Mouse (Mus musculus) neural tube, embryonic 13.5 days (tissue): ENCODE measurements around the gene Cda. TPM values are rescaled to one million over a fixed set of nuclear protein-coding genes. Genes with fewer than 3 reads are reported as not detected.

Experiments
- ATAC-seq: fragments of 200-750 bp; cut with Nextera tagmentation; 2 replicates; pipeline ENCODE4 v1.8.0; 2017; ENCODE audit warnings: low read depth, mild to moderate bottlenecking, moderate TSS enrichment, moderate library complexity
- H3K27ac ChIP-seq: fragments of 300-500 bp; sonication (generic); replicated peaks from 2 replicates; pipeline ENCODE4 v1.5.1; 2015; ENCODE audit warnings: moderate library complexity, mild to moderate bottlenecking, inconsistent platforms
- H3K27me3 ChIP-seq: fragments of 300-500 bp; sonication (generic); 2 replicates; pipeline ENCODE4 v1.6.1; 2015; ENCODE audit warnings: mild to moderate bottlenecking, inconsistent platforms
- H3K36me3 ChIP-seq: fragments of 300-500 bp; sonication (generic); 2 replicates; pipeline ENCODE4 v1.6.1; 2015; ENCODE audit warnings: mild to moderate bottlenecking, inconsistent platforms
- H3K4me1 ChIP-seq: fragments of 300-500 bp; sonication (generic); replicated peaks from 2 replicates; pipeline ENCODE4 v1.6.1; 2015; ENCODE audit warnings: inconsistent platforms
- H3K4me2 ChIP-seq: fragments of 300-500 bp; sonication (generic); 2 replicates; pipeline ENCODE4 v1.6.1; 2015; ENCODE audit warnings: inconsistent platforms, mild to moderate bottlenecking, moderate library complexity
- H3K4me3 ChIP-seq: fragments of 300-500 bp; sonication (generic); 2 replicates; pipeline ENCODE4 v1.5.1; 2015; ENCODE audit warnings: mild to moderate bottlenecking, inconsistent platforms
- H3K9ac ChIP-seq: fragments of 300-500 bp; sonication (generic); 2 replicates; pipeline ENCODE4 v1.6.1; 2015; ENCODE audit warnings: moderate library complexity, mild to moderate bottlenecking, inconsistent platforms
- H3K9me3 ChIP-seq: fragments of 300-500 bp; sonication (generic); 2 replicates; pipeline ENCODE4 v1.6.1; 2016; ENCODE audit warnings: inconsistent platforms
- WGBS: fragments of 180-500 bp; shearing (Covaris S2); methylation state at CpG from one replicate; pipeline ENCODE4 v1.1.7; 2015; 5-methylcytosine and 5-hydroxymethylcytosine counted together
- microRNA-seq: library from miRNA; unstranded; fragments of <30 nt; microRNA quantifications from one replicate; pipeline ENCODE4, GENCODE M21; 2016
- polyA plus RNA-seq: library from polyadenylated mRNA; unstranded; fragments of >200 nt; fragmentation: Nextera tagmentation; extraction: Ambion mirVana; gene quantifications from 2 replicates; pipeline ENCODE4 v1.2.1, GENCODE M21; 2015

Cda gene
- polyA plus RNA-seq, 1 experiment from 2014 or later, result 6.4 TPM

DNA sequence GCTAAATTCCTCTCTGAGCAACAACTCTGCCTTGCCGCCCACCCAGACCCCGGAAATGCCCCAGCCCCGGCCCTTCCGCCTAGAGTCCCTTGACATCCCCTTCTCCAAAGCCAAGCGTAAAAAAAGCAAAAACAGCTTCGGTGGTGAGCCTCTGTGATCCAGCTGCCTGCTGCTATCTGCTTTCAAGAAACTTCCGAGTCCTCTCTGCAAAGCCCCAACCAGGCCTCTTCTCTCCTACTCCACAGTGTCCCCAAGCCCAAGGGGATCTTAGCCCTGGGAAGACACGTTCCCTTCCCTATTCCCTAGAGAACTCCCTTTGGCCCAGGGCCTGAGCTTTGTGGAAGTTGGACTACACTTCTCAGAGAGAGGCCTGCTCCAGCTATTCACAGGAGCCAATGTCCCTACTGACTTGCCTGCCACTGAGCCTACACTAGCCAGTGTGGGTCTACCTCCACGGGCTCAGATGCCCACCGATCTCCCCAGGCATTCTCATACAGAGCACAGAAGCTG, 66.5 kb downstream of the Cda start:
- WGBS, result 88% methylated on average over 10 of the region's 10 CpGs
- Histone ChIP-seq H3K36me3 (no peaks in the 10 kb centered on the region), H3K4me2 (no peak overlapping the region), H3K9ac (no peak overlapping the region), H3K4me1 (peaks cover 25% of the 10 kb centered on the region), H3K27ac (no peak overlapping the region), H3K4me3 (no peak overlapping the region), H3K27me3 (no peaks in the 10 kb centered on the region), H3K9me3 (no peaks in the 10 kb centered on the region)
- no peak for ATAC-seq

DNA sequence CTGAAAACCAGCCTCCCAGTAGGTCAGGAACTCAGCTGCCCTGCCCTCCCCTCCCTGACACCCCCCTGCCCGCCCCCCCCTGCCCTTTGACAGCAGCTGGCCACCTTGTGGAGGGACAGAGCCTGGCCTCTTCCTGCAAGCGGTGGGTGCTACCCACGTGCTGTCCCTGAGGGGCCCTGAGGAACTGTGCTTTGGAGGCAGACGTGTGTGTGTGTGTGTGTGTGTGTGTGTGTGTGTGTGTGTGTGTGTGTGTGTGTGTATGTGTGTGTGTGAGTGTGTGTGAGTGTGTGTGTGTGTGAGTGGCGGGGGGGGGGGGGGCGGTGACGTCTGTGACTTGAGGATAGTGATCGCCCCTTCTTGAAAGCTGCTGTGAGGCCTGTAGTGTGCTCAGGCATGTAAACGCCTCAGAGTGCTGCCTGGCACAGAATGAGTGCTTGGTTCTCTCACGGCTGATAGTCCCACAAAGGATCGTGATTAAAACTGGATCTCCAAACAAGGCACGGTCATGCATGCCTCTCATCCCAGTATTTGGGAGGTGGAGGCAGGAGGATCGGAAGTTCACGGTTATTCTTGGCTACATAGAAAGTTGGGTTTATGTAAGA, 73.7 kb downstream of the Cda start:
- WGBS, result 62% methylated on average over 11 of the region's 14 CpGs
- Histone ChIP-seq H3K27ac (peak overlapping the region; percentile 88), H3K9me3 (no peaks in the 10 kb centered on the region), H3K4me3 (no peak overlapping the region), H3K4me2 (no peak overlapping the region), H3K27me3 (no peaks in the 10 kb centered on the region), H3K36me3 (no peaks in the 10 kb centered on the region), H3K4me1 (peaks cover 15% of the 10 kb centered on the region), H3K9ac (peak overlapping the region; percentile 43; the same call in 1 of the 2 replicates)
- peak; percentile 71 for ATAC-seq

DNA sequence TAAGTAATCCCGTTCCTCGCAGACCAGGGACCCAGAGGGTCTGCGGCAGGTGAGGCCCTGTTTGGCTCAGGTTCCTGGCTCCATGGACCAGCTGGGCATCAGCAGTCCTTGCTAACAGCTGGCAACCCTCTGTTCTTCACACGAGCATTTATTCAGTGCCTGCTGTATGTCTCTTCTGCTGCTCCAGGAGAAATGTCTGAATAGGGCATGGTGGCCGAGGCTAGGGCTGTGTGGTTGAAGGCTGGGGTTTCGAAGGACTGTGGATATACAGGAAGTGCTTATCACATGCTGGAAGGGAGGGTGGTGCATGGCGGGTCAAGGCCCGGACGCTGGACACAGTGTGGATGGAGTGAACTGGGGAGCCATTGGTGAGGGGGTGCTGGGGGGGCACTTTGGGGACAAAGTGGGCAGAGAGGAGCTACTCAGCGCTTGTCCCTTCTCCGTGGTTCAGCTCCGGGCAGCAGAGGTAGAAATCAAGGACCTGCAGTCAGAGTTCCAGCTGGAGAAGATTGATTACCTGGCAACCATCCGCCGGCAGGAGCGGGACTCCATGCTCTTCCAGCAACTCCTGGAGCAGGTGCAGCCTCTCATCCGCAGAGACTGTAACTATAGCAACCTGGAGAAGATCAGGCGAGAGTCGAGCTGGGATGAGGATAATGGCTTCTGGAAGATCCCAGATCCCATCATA, 74.4 kb downstream of the Cda start:
- peak overlapping the region; percentile 43; the same call in 1 of the 2 replicates for H3K9ac ChIP-seq
- 0 out of 2 replicates have a peak overlapping the region, but pooled peaks have one; percentile 4 for H3K4me2 ChIP-seq
- H3K27ac ChIP-seq, result peak overlapping the region; percentile 88
- WGBS, result 59% methylated on average over 16 of the region's 18 CpGs
- H3K4me1 ChIP-seq, result peaks cover 15% of the 10 kb centered on the region
- no peaks in the 10 kb centered on the region for H3K36me3 ChIP-seq
- no peaks in the 10 kb centered on the region for H3K9me3 ChIP-seq
- ATAC-seq, result peak; percentile 93
- H3K27me3 ChIP-seq, result no peaks in the 10 kb centered on the region
- H3K4me3 ChIP-seq, result no peak overlapping the region

DNA sequence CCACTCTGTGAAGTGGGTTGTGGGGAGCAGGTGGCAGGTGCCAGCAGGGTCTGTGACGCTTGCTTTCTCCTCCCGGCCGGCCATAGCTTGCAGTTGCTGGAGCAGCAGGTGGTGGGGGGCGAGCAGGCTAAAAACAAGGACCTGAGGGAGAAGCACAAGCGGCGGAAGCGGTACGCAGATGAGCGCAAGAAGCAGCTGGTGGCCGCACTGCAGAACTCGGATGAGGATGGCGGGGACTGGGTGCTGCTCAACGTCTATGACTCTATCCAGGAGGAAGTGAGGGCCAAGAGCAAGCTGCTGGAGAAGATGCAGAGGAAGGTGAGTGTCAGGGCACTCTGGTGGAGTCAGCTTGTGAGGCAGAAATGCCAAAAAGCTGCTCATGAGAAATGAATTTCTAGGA, 75.8 kb downstream of the Cda start:
- Histone ChIP-seq H3K27ac (no peak overlapping the region), H3K27me3 (no peaks in the 10 kb centered on the region), H3K4me3 (no peak overlapping the region), H3K36me3 (no peaks in the 10 kb centered on the region), H3K4me2 (no peak overlapping the region), H3K4me1 (peaks cover 15% of the 10 kb centered on the region), H3K9ac (no peak overlapping the region), H3K9me3 (no peaks in the 10 kb centered on the region)
- ATAC-seq, result no peak
- WGBS, result 84% methylated on average over 13 of the region's 13 CpGs

DNA sequence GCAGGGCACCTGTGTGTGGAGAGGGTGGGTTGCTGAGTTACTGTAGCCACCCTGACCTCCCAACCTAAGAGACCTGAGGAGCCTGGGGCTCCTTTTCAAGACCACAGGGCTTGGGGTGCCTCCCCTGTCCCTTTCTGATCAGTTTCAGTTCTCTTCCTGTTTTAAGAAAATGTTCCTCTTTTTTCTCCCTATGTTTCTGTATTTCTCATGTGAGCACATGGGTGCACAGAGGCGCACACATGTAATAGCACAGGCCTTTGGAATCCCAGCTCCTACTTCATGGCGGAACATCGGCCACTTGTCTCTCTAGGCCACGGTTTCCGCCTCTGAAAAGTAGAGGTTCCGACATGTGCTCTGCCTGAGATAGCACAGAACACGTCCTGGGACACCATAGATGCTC, 79.1 kb downstream of the Cda start:
- Histone ChIP-seq H3K9ac (no peak overlapping the region), H3K27ac (no peak overlapping the region), H3K9me3 (no peaks in the 10 kb centered on the region), H3K4me1 (peaks cover 12% of the 10 kb centered on the region), H3K27me3 (no peaks in the 10 kb centered on the region), H3K4me2 (no peak overlapping the region), H3K4me3 (no peak overlapping the region), H3K36me3 (no peaks in the 10 kb centered on the region)
- ATAC-seq, result no peak
- 84% methylated on average over 7 of the region's 7 CpGs for WGBS

Small RNA genes within 50 kb of the gene (microRNA-seq; reads per million reads assigned to microRNA genes)
- gene Gm27646, result not detected
- 0.89 reads per million for gene Mir7019

Other genes with a start within 250 kb of the Cda start
- 172 and 212 TPM in 2 replicates for gene Hp1bp3, start 151.7 kb downstream of the Cda start, polyA plus RNA-seq
- gene Sh2d5, start 117.6 kb downstream of the Cda start, polyA plus RNA-seq, result 9.4 TPM in 2 replicates
- gene Kif17, start 117.6 kb downstream of the Cda start, polyA plus RNA-seq, result 2.1 and 2.2 TPM in 2 replicates
- 214 and 216 TPM in 2 replicates for gene Ddost, start 63.3 kb downstream of the Cda start, polyA plus RNA-seq
- 84.9 and 94.0 TPM in 2 replicates for gene Pink1, start 41.7 kb downstream of the Cda start, polyA plus RNA-seq
- 2.2 and 2.6 TPM in 2 replicates for gene Fam43b, start 28.5 kb upstream of the Cda start, polyA plus RNA-seq
- gene Mul1, start 66.7 kb upstream of the Cda start, polyA plus RNA-seq, result 19.8 and 21.6 TPM in 2 replicates
- 15.0 and 15.3 TPM in 2 replicates for gene Camk2n1, start 86.3 kb upstream of the Cda start, polyA plus RNA-seq